Comparison of ENCODE assay signal across 19 mouse cellular contexts in genomic region chr9:26689956-26690698, GRCm38 (mm10). TPM values are rescaled to one million over a fixed set of nuclear protein-coding genes. Genes with fewer than 3 reads are reported as not detected.
A peak's percentile ranks its signal among the peaks of the same experiment; 100 is the strongest.
DNase-seq lines count a peak whose midpoint lies in the region; ATAC-seq lines count a peak whose summit lies in the region.
"Had no signal": no experiment of that assay in that cellular context is flagged by ENCODE, and none has a peak within 500 bp of the region (broad histone marks: within the 10 kb centered on the region; RNA-seq: fewer than 3 reads in every experiment).

No protein-coding gene starts in this region.

- no peaks in the 10 kb centered on the region for H3K4me1 ChIP-seq in midbrain, embryonic 13.5 days (replicated peaks)
- no peaks in the 10 kb centered on the region for H3K4me1 ChIP-seq in midbrain, embryonic 10.5 days
- H3K4me1 ChIP-seq in forebrain, embryonic 14.5 days (ENCODE audit: control insufficient read depth, insufficient read depth, low read length) = no peaks in the 10 kb centered on the region
- H3K4me1 ChIP-seq in hindbrain, embryonic 16.5 days (ENCODE audit: control insufficient read depth, insufficient read depth, low read depth, low read length) = no peaks in the 10 kb centered on the region
- H3K4me1 ChIP-seq: embryonic facial prominence, embryonic 15.5 days; kidney, embryonic 15.5 days; liver, embryonic 12.5 days; lung, embryonic 15.5 days had no signal

- H3K27ac ChIP-seq in midbrain, embryonic 13.5 days = peak overlapping the region; percentile 1; the same call in 1 of the 2 replicates
- H3K27ac ChIP-seq in midbrain, embryonic 10.5 days (replicated peaks) = no peak overlapping the region
- no peak overlapping the region for H3K27ac ChIP-seq in forebrain, embryonic 14.5 days (ENCODE audit: low read depth, low read length)
- H3K27ac ChIP-seq in hindbrain, embryonic 16.5 days (ENCODE audit: low read depth, low read length) = no peak overlapping the region
- H3K27ac ChIP-seq: embryonic facial prominence, embryonic 15.5 days; gastrocnemius, adult 2 months; kidney, embryonic 15.5 days; liver, embryonic 12.5 days; lung, embryonic 15.5 days had no signal

- H3K36me3 ChIP-seq in midbrain, embryonic 13.5 days = no peaks in the 10 kb centered on the region
- no peaks in the 10 kb centered on the region for H3K36me3 ChIP-seq in midbrain, embryonic 10.5 days
- H3K36me3 ChIP-seq in forebrain, embryonic 14.5 days (ENCODE audit: control insufficient read depth, insufficient read depth, low read length) = no peaks in the 10 kb centered on the region
- no peaks in the 10 kb centered on the region for H3K36me3 ChIP-seq in hindbrain, embryonic 16.5 days (ENCODE audit: control insufficient read depth, insufficient read depth, low read length)
- H3K36me3 ChIP-seq: embryonic facial prominence, embryonic 15.5 days; kidney, embryonic 15.5 days; liver, embryonic 12.5 days; lung, embryonic 15.5 days had no signal

- no peak overlapping the region for H3K4me2 ChIP-seq in midbrain, embryonic 13.5 days (replicated peaks)
- no peak overlapping the region for H3K4me2 ChIP-seq in forebrain, embryonic 14.5 days (ENCODE audit: low read length)
- no peak overlapping the region for H3K4me2 ChIP-seq in hindbrain, embryonic 16.5 days (ENCODE audit: low read length)
- H3K4me2 ChIP-seq: embryonic facial prominence, embryonic 15.5 days; kidney, embryonic 15.5 days; liver, embryonic 12.5 days; lung, embryonic 15.5 days had no signal

- no peaks in the 10 kb centered on the region for H3K27me3 ChIP-seq in midbrain, embryonic 13.5 days
- no peaks in the 10 kb centered on the region for H3K27me3 ChIP-seq in midbrain, embryonic 10.5 days (ENCODE audit: low read depth, poor library complexity, severe bottlenecking)
- H3K27me3 ChIP-seq in forebrain, embryonic 14.5 days (replicated peaks; ENCODE audit: control insufficient read depth, insufficient read depth, low read length) = no peaks in the 10 kb centered on the region
- no peaks in the 10 kb centered on the region for H3K27me3 ChIP-seq in hindbrain, embryonic 16.5 days (replicated peaks; ENCODE audit: control insufficient read depth, insufficient read depth, low read length)
- H3K27me3 ChIP-seq: embryonic facial prominence, embryonic 15.5 days; kidney, embryonic 15.5 days; liver, embryonic 12.5 days; lung, embryonic 15.5 days had no signal

- WGBS in midbrain, embryonic 13.5 days = 46% methylated on average over 7 of the region's 7 CpGs
- WGBS in midbrain, embryonic 10.5 days = 72% methylated on average over 7 of the region's 7 CpGs
- WGBS in forebrain, embryonic 14.5 days = 12% methylated on average over 7 of the region's 7 CpGs
- WGBS in hindbrain, embryonic 16.5 days = 25% methylated on average over 7 of the region's 7 CpGs

- no peak overlapping the region for H3K4me3 ChIP-seq in midbrain, embryonic 13.5 days (replicated peaks)
- no peak overlapping the region for H3K4me3 ChIP-seq in midbrain, embryonic 10.5 days
- no peak overlapping the region for H3K4me3 ChIP-seq in forebrain, embryonic 14.5 days (ENCODE audit: low read depth, low read length)
- H3K4me3 ChIP-seq in hindbrain, embryonic 16.5 days (ENCODE audit: low read length) = no peak overlapping the region
- H3K4me3 ChIP-seq: embryonic facial prominence, embryonic 15.5 days; gastrocnemius, adult 2 months; kidney, embryonic 15.5 days; liver, embryonic 12.5 days; lung, embryonic 15.5 days had no signal

- no peaks in the 10 kb centered on the region for H3K9me3 ChIP-seq in midbrain, embryonic 13.5 days
- no peaks in the 10 kb centered on the region for H3K9me3 ChIP-seq in midbrain, embryonic 10.5 days (replicated peaks)
- no peaks in the 10 kb centered on the region for H3K9me3 ChIP-seq in forebrain, embryonic 14.5 days (replicated peaks; ENCODE audit: control insufficient read depth, low read length)
- no peaks in the 10 kb centered on the region for H3K9me3 ChIP-seq in hindbrain, embryonic 16.5 days (ENCODE audit: control insufficient read depth, low read length)
- H3K9me3 ChIP-seq: embryonic facial prominence, embryonic 15.5 days; kidney, embryonic 15.5 days; liver, embryonic 12.5 days; lung, embryonic 15.5 days had no signal

- intact Hi-C loops in heart, postnatal 25 days (cut with DNase I) = no loop called here

- no peak for DNase-seq in midbrain, embryonic 10.5 days (ENCODE audit: low spot score)
- peak; percentile 68 for DNase-seq in forebrain, embryonic 14.5 days (ENCODE audit: low spot score)
- DNase-seq in heart, postnatal 25 days (ENCODE audit: low spot score) = no peak
- no peak for DNase-seq in heart, adult 18-20 months
- DNase-seq: adrenal gland, postnatal 36 days; cerebellum, adult 9-11 months; gastrocnemius, adult 2 months; heart, postnatal 10 days; layer of hippocampus, postnatal 36 days; left cerebral cortex, postnatal 4 days; right cerebral cortex, adult 18-20 months had no signal

- no peak overlapping the region for H3K9ac ChIP-seq in midbrain, embryonic 13.5 days (replicated peaks)
- H3K9ac ChIP-seq in forebrain, embryonic 14.5 days (ENCODE audit: low read length) = no peak overlapping the region
- no peak overlapping the region for H3K9ac ChIP-seq in hindbrain, embryonic 16.5 days (ENCODE audit: low read depth, low read length)
- H3K9ac ChIP-seq: embryonic facial prominence, embryonic 15.5 days; kidney, embryonic 15.5 days; liver, embryonic 12.5 days; lung, embryonic 15.5 days had no signal

- peak; percentile 77 for ATAC-seq in midbrain, embryonic 13.5 days
- peak; percentile 90 for ATAC-seq in forebrain, embryonic 14.5 days
- ATAC-seq in hindbrain, embryonic 16.5 days = peak; percentile 84
- ATAC-seq in granulocyte monocyte progenitor cell, adult 5-6 weeks (replicated peaks; ENCODE audit: poor library complexity, severe bottlenecking) = no peak
- ATAC-seq: intestine, embryonic 16.5 days; liver, embryonic 12.5 days had no signal

RNA-seq across cellular contexts. Expression of gene B3gat1, which starts 43.4 kb away (rescaled TPM):
- 20.1 and 26.2 TPM in 2 replicates for polyA plus RNA-seq in midbrain, embryonic 13.5 days (2015; fragmentation: Nextera tagmentation; extraction: Ambion mirVana)
- polyA plus RNA-seq in midbrain, embryonic 10.5 days (2016; fragmentation: Nextera tagmentation; extraction: Ambion mirVana) = 2.2 and 3.6 TPM in 2 replicates
- polyA plus RNA-seq in forebrain, embryonic 14.5 days (2014; fragmentation: Nextera tagmentation; extraction: Ambion mirVana) = 26.0 and 35.2 TPM in 2 replicates
- polyA plus RNA-seq in hindbrain, embryonic 16.5 days (2015; fragmentation: Nextera tagmentation; extraction: Ambion mirVana) = 32.6 and 45.4 TPM in 2 replicates
- total RNA-seq in granulocyte monocyte progenitor cell, adult 5-6 weeks (2014; fragmentation: Nextera tagmentation) = not detected in 2 replicates
- not detected in 2 replicates for total RNA-seq in granulocyte monocyte progenitor cell, adult 5-6 weeks (2017)
- total RNA-seq in heart, postnatal 25 days (2021) = not detected
- total RNA-seq in heart, adult 18-20 months (2021) = not detected
- total RNA-seq: heart, postnatal 10 days had no signal
- polyA plus RNA-seq: liver, embryonic 12.5 days had no signal
